9 mouse cellular contexts compared by ENCODE assay signal in the genomic region with DNA sequence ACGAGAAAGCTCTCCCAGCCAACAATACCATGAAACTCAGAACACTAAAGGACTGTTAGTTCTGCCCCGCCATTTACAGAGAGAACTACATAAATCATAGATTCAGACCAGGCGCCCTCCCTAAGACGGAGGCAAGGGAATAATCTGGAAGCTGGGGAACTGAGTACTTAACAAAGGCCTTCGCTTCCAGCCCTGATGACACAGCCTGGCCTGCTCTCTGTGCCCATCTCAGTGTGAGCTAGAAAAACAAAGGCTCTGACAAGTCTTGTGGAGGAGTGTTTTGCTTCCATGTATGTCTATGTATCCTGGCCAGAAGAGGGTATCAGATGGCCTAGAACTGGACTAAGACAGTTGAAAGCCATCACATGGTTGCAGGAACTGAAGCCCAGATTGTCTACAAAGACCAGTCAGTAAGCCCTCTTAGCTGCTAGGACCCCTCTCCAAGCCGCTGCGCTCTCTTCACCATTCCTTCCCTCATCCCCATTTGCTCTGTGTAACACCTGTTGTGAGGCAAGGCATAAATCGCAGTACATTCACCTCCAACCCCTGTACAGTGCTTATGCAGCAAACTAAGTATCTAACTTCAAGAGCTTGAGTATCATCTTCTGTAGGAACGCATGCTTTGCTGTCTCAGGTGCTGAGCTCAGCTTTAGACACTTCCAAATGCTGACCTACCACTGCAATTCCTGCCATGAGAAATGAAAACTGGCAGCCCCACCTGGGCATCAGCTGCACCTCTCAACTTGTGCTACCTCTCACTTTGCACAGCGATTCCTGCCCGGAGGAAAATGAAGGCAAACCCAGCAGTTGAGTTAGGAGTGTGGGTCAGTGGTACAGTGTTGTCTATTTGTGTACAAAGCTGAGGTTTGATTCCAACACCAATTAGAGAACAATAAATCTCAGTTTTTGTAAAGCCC. TPM values are rescaled to one million over a fixed set of nuclear protein-coding genes. Genes with fewer than 3 reads are reported as not detected.
DNase-seq lines count a peak whose midpoint lies in the region; ATAC-seq and TF ChIP-seq lines count a peak whose summit lies in the region.
"Had no signal": no experiment of that assay in that cellular context is flagged by ENCODE, and none has a peak within 500 bp of the region (broad histone marks: within the 10 kb centered on the region; RNA-seq: fewer than 3 reads in every experiment).

No protein-coding gene starts in this region.

- no peak overlapping the region for H3K9ac ChIP-seq in embryonic facial prominence, embryonic 12.5 days
- H3K9ac ChIP-seq in lung, embryonic 14.5 days = no peak overlapping the region
- no peak overlapping the region for H3K9ac ChIP-seq in limb, embryonic 14.5 days (ENCODE audit: low read depth, low read length, severe bottlenecking)
- no peak overlapping the region for H3K9ac ChIP-seq in stomach, postnatal 0 days (ENCODE audit: low read length)

- TF ChIP-seq CTCF in lung, embryonic 14.5 days (IDR thresholded peaks at IDR 0.05; ENCODE audit: low read depth) = no peak
- no peak for TF ChIP-seq CTCF in stomach, postnatal 0 days (IDR thresholded peaks at IDR 0.05; ENCODE audit: low read depth)

- H3K36me3 ChIP-seq in embryonic facial prominence, embryonic 12.5 days = peaks cover 37% of the 10 kb centered on the region
- peaks cover 76% of the 10 kb centered on the region for H3K36me3 ChIP-seq in embryonic facial prominence, embryonic 10.5 days (replicated peaks)
- peaks cover 59% of the 10 kb centered on the region for H3K36me3 ChIP-seq in lung, embryonic 14.5 days (ENCODE audit: insufficient read depth)
- peaks cover 47% of the 10 kb centered on the region for H3K36me3 ChIP-seq in limb, embryonic 14.5 days (ENCODE audit: control insufficient read depth, insufficient read depth, low read length)
- H3K36me3 ChIP-seq in stomach, postnatal 0 days (ENCODE audit: control insufficient read depth, insufficient read depth, low read length) = peaks cover 7% of the 10 kb centered on the region

- peaks cover 11% of the 10 kb centered on the region; the same call in 1 of the 2 replicates for H3K4me1 ChIP-seq in embryonic facial prominence, embryonic 12.5 days
- peaks cover 11% of the 10 kb centered on the region for H3K4me1 ChIP-seq in embryonic facial prominence, embryonic 10.5 days
- no peaks in the 10 kb centered on the region for H3K4me1 ChIP-seq in lung, embryonic 14.5 days (ENCODE audit: insufficient read depth)
- peaks cover 9% of the 10 kb centered on the region; the same call in 1 of the 2 replicates for H3K4me1 ChIP-seq in limb, embryonic 14.5 days (ENCODE audit: control insufficient read depth, insufficient read depth, low read length)
- H3K4me1 ChIP-seq in stomach, postnatal 0 days (replicated peaks; ENCODE audit: control insufficient read depth, insufficient read depth) = no peaks in the 10 kb centered on the region

- no peak overlapping the region for H3K4me3 ChIP-seq in embryonic facial prominence, embryonic 12.5 days
- no peak overlapping the region for H3K4me3 ChIP-seq in embryonic facial prominence, embryonic 10.5 days
- H3K4me3 ChIP-seq in lung, embryonic 14.5 days (ENCODE audit: low read depth, low read length) = no peak overlapping the region
- no peak overlapping the region for H3K4me3 ChIP-seq in limb, embryonic 14.5 days (replicated peaks; ENCODE audit: low read length)
- no peak overlapping the region for H3K4me3 ChIP-seq in stomach, postnatal 0 days (ENCODE audit: low read depth, low read length)

- H3K27me3 ChIP-seq in embryonic facial prominence, embryonic 12.5 days = no peaks in the 10 kb centered on the region
- H3K27me3 ChIP-seq in embryonic facial prominence, embryonic 10.5 days (replicated peaks; ENCODE audit: low read depth, poor library complexity, severe bottlenecking) = no peaks in the 10 kb centered on the region
- no peaks in the 10 kb centered on the region for H3K27me3 ChIP-seq in lung, embryonic 14.5 days (ENCODE audit: insufficient read depth, low read length)
- H3K27me3 ChIP-seq in limb, embryonic 14.5 days (ENCODE audit: control insufficient read depth, insufficient read depth, low read length) = no peaks in the 10 kb centered on the region
- no peaks in the 10 kb centered on the region for H3K27me3 ChIP-seq in stomach, postnatal 0 days (ENCODE audit: control insufficient read depth, insufficient read depth, low read length)

- no peak for DNase-seq in embryonic facial prominence, embryonic 10.5 days (ENCODE audit: low spot score)
- no peak for DNase-seq in lung, embryonic 14.5 days
- DNase-seq in lung, postnatal 10 days = no peak
- no peak for DNase-seq in limb, embryonic 14.5 days (ENCODE audit: low spot score)
- no peak for DNase-seq in stomach, postnatal 0 days (ENCODE audit: low spot score)
- DNase-seq in spleen, adult 12 weeks (ENCODE audit: low spot score) = no peak
- no peak for DNase-seq in adrenal gland, postnatal 4 days (ENCODE audit: low spot score in 2 of 2)
- DNase-seq: layer of hippocampus, adult 9-11 months had no signal

- peak overlapping the region; percentile 59; the same call in 1 of the 2 replicates for H3K27ac ChIP-seq in embryonic facial prominence, embryonic 12.5 days
- no peak overlapping the region for H3K27ac ChIP-seq in embryonic facial prominence, embryonic 10.5 days (replicated peaks)
- peak overlapping the region; percentile 32; the same call in 1 of the 2 replicates for H3K27ac ChIP-seq in lung, embryonic 14.5 days (ENCODE audit: low read depth)
- H3K27ac ChIP-seq in limb, embryonic 14.5 days (replicated peaks; ENCODE audit: low read depth, low read length) = 0 out of 2 replicates have a peak overlapping the region, but pooled peaks have one; percentile 5
- peak overlapping the region; percentile 61; the same call in 1 of the 2 replicates for H3K27ac ChIP-seq in stomach, postnatal 0 days (replicated peaks)

- ATAC-seq in embryonic facial prominence, embryonic 12.5 days (ENCODE audit: insufficient number of reproducible peaks, insufficient read depth, low FRiP score, low TSS enrichment) = no peak
- no peak for ATAC-seq in lung, embryonic 14.5 days (ENCODE audit: insufficient read depth)
- ATAC-seq in limb, embryonic 14.5 days (ENCODE audit: low FRiP score, low read depth) = no peak
- ATAC-seq in stomach, postnatal 0 days (ENCODE audit: low FRiP score, low TSS enrichment) = no peak

- WGBS in embryonic facial prominence, embryonic 12.5 days = 91% methylated on average over 11 of the region's 11 CpGs
- 94% methylated on average over 11 of the region's 11 CpGs for WGBS in embryonic facial prominence, embryonic 10.5 days
- WGBS in lung, embryonic 14.5 days = 81% methylated on average over 11 of the region's 11 CpGs
- WGBS in limb, embryonic 14.5 days = 91% methylated on average over 11 of the region's 11 CpGs
- WGBS in stomach, postnatal 0 days = 77% methylated on average over 11 of the region's 11 CpGs

- H3K4me2 ChIP-seq in embryonic facial prominence, embryonic 12.5 days (replicated peaks) = no peak overlapping the region
- H3K4me2 ChIP-seq in lung, embryonic 14.5 days = no peak overlapping the region
- no peak overlapping the region for H3K4me2 ChIP-seq in limb, embryonic 14.5 days (replicated peaks; ENCODE audit: low read depth, low read length, severe bottlenecking)
- H3K4me2 ChIP-seq in stomach, postnatal 0 days (replicated peaks; ENCODE audit: low read depth) = no peak overlapping the region

- H3K9me3 ChIP-seq in embryonic facial prominence, embryonic 12.5 days = no peaks in the 10 kb centered on the region
- no peaks in the 10 kb centered on the region for H3K9me3 ChIP-seq in embryonic facial prominence, embryonic 10.5 days
- no peaks in the 10 kb centered on the region for H3K9me3 ChIP-seq in lung, embryonic 14.5 days (ENCODE audit: low read depth, low read length)
- no peaks in the 10 kb centered on the region for H3K9me3 ChIP-seq in limb, embryonic 14.5 days (ENCODE audit: control insufficient read depth, low read length)
- no peaks in the 10 kb centered on the region for H3K9me3 ChIP-seq in stomach, postnatal 0 days (ENCODE audit: control insufficient read depth, low read length)

- no peak for TF ChIP-seq POLR2A in limb, embryonic 14.5 days (IDR thresholded peaks at IDR 0.05; ENCODE audit: borderline replicate concordance, extremely low read depth, insufficient read depth, insufficient read length)

- no peak for TF ChIP-seq EP300 in stomach, postnatal 0 days (optimal IDR thresholded peaks at IDR 0.05)

RNA-seq across cellular contexts. Expression of a gene that starts 20.1 kb away (rescaled TPM):
- polyA plus RNA-seq in embryonic facial prominence, embryonic 12.5 days (2016; fragmentation: Nextera tagmentation; extraction: Ambion mirVana) = 57.9 and 65.0 TPM in 2 replicates
- 49.2 and 54.8 TPM in 2 replicates for polyA plus RNA-seq in embryonic facial prominence, embryonic 10.5 days (2016; fragmentation: Nextera tagmentation; extraction: Ambion mirVana)
- 58.7 and 62.1 TPM in 2 replicates for polyA plus RNA-seq in lung, embryonic 14.5 days (2014; fragmentation: Nextera tagmentation; extraction: Ambion mirVana)
- 55.6 and 61.7 TPM in 2 replicates for polyA plus RNA-seq in limb, embryonic 14.5 days (2012; rRNA removed)
- 56.5 and 65.4 TPM in 2 replicates for polyA plus RNA-seq in limb, embryonic 14.5 days (2014; fragmentation: Nextera tagmentation; extraction: Ambion mirVana)
- 15.9 and 18.0 TPM in 2 replicates for polyA plus RNA-seq in stomach, postnatal 0 days (2015; fragmentation: Nextera tagmentation; extraction: Ambion mirVana)
- 10 to 100 TPM; 63.5 to 69.1 TPM for total RNA-seq in adrenal gland, postnatal 4 days (2021)
